7 mouse cellular contexts compared by ENCODE assay signal in genomic region chr10:81544296-81545160, GRCm38 (mm10). TPM values are rescaled to one million over a fixed set of nuclear protein-coding genes. Genes with fewer than 3 reads are reported as not detected.
DNase-seq lines count a peak whose midpoint lies in the region; ATAC-seq lines count a peak whose summit lies in the region.

No protein-coding gene starts in this region.

- H3K9me3 ChIP-seq in lung, embryonic 16.5 days (ENCODE audit: control insufficient read depth, low read length) = no peaks in the 10 kb centered on the region
- H3K9me3 ChIP-seq in embryonic facial prominence, embryonic 11.5 days (replicated peaks; ENCODE audit: control insufficient read depth, low read length) = no peaks in the 10 kb centered on the region
- H3K9me3 ChIP-seq in hindbrain, embryonic 15.5 days = no peaks in the 10 kb centered on the region
- H3K9me3 ChIP-seq in midbrain, embryonic 15.5 days = no peaks in the 10 kb centered on the region

- peak overlapping the region; percentile 96 for H3K4me2 ChIP-seq in lung, embryonic 16.5 days (ENCODE audit: low read depth, low read length)
- peak overlapping the region; percentile 84 for H3K4me2 ChIP-seq in embryonic facial prominence, embryonic 11.5 days (ENCODE audit: low read depth, low read length)
- peak overlapping the region; percentile 92 for H3K4me2 ChIP-seq in hindbrain, embryonic 15.5 days
- peak overlapping the region; percentile 82 for H3K4me2 ChIP-seq in midbrain, embryonic 15.5 days

- no peak for DNase-seq in lung, postnatal 25 days (ENCODE audit: low spot score)
- DNase-seq in embryonic facial prominence, embryonic 11.5 days (ENCODE audit: low spot score) = no peak
- no peak for DNase-seq in adrenal gland, postnatal 14 days
- no peak for DNase-seq in left cerebral cortex, adult 11 months (ENCODE audit: low spot score)

- ATAC-seq in lung, embryonic 16.5 days (ENCODE audit: low read depth) = peak; percentile 3; the same call in 1 of the 2 replicates
- no peak; the same call in 1 of the 2 replicates for ATAC-seq in embryonic facial prominence, embryonic 11.5 days (replicated peaks; ENCODE audit: insufficient number of reproducible peaks, low FRiP score, low TSS enrichment, low read depth)
- peak; percentile 4; the same call in 1 of the 2 replicates for ATAC-seq in hindbrain, embryonic 15.5 days (ENCODE audit: low FRiP score, low read depth)
- peak; percentile 37 for ATAC-seq in midbrain, embryonic 15.5 days (replicated peaks)

- H3K9ac ChIP-seq in lung, embryonic 16.5 days (ENCODE audit: low read length) = peak overlapping the region; percentile 93
- H3K9ac ChIP-seq in embryonic facial prominence, embryonic 11.5 days (replicated peaks; ENCODE audit: low read length) = peak overlapping the region; percentile 85
- H3K9ac ChIP-seq in hindbrain, embryonic 15.5 days = peak overlapping the region; percentile 79
- H3K9ac ChIP-seq in midbrain, embryonic 15.5 days = peak overlapping the region; percentile 77

- WGBS in lung, embryonic 16.5 days = under 1% methylated on average over 85 of the region's 93 CpGs
- under 1% methylated on average over 76 of the region's 93 CpGs for WGBS in embryonic facial prominence, embryonic 11.5 days
- WGBS in hindbrain, embryonic 15.5 days = under 1% methylated on average over 87 of the region's 93 CpGs
- WGBS in midbrain, embryonic 15.5 days = under 1% methylated on average over 80 of the region's 93 CpGs

- H3K4me3 ChIP-seq in lung, embryonic 16.5 days (ENCODE audit: low read length) = peak overlapping the region; percentile 93
- H3K4me3 ChIP-seq in embryonic facial prominence, embryonic 11.5 days (ENCODE audit: low read depth, low read length) = peak overlapping the region; percentile 75
- H3K4me3 ChIP-seq in hindbrain, embryonic 15.5 days = peak overlapping the region; percentile 88
- H3K4me3 ChIP-seq in midbrain, embryonic 15.5 days = peak overlapping the region; percentile 76

- H3K4me1 ChIP-seq in lung, embryonic 16.5 days (replicated peaks; ENCODE audit: control insufficient read depth, insufficient read depth, low read length) = peaks cover 31% of the 10 kb centered on the region
- peaks cover 5% of the 10 kb centered on the region for H3K4me1 ChIP-seq in embryonic facial prominence, embryonic 11.5 days (ENCODE audit: control insufficient read depth, insufficient read depth, low read length)
- H3K4me1 ChIP-seq in hindbrain, embryonic 15.5 days (replicated peaks) = peaks cover 40% of the 10 kb centered on the region
- peaks cover 37% of the 10 kb centered on the region for H3K4me1 ChIP-seq in midbrain, embryonic 15.5 days

- no peaks in the 10 kb centered on the region for H3K27me3 ChIP-seq in lung, embryonic 16.5 days (ENCODE audit: control insufficient read depth, insufficient read depth, low read depth, low read length)
- H3K27me3 ChIP-seq in embryonic facial prominence, embryonic 11.5 days (ENCODE audit: control insufficient read depth, insufficient read depth, low read length) = no peaks in the 10 kb centered on the region
- H3K27me3 ChIP-seq in hindbrain, embryonic 15.5 days = no peaks in the 10 kb centered on the region
- H3K27me3 ChIP-seq in midbrain, embryonic 15.5 days (replicated peaks) = no peaks in the 10 kb centered on the region

- H3K27ac ChIP-seq in lung, embryonic 16.5 days (ENCODE audit: low read length) = peak overlapping the region; percentile 60
- H3K27ac ChIP-seq in embryonic facial prominence, embryonic 11.5 days (replicated peaks; ENCODE audit: low read depth, low read length) = no peak overlapping the region; the same call in 1 of the 2 replicates
- H3K27ac ChIP-seq in hindbrain, embryonic 15.5 days (replicated peaks) = peak overlapping the region; percentile 89
- peak overlapping the region; percentile 89 for H3K27ac ChIP-seq in midbrain, embryonic 15.5 days

- 0 out of 2 replicates have a peak, but pooled peaks cover 5% of the 10 kb centered on the region for H3K36me3 ChIP-seq in lung, embryonic 16.5 days (ENCODE audit: control insufficient read depth, insufficient read depth, low read length)
- no peaks in the 10 kb centered on the region; the same call in 1 of the 2 replicates for H3K36me3 ChIP-seq in embryonic facial prominence, embryonic 11.5 days (replicated peaks; ENCODE audit: control insufficient read depth, insufficient read depth, low read depth, low read length)
- H3K36me3 ChIP-seq in hindbrain, embryonic 15.5 days = no peaks in the 10 kb centered on the region
- H3K36me3 ChIP-seq in midbrain, embryonic 15.5 days (replicated peaks) = no peaks in the 10 kb centered on the region

RNA-seq across cellular contexts. Expression of gene Gna11, which starts 0.5 kb away (rescaled TPM):
- polyA plus RNA-seq in lung, embryonic 16.5 days (2015; fragmentation: Nextera tagmentation; extraction: Ambion mirVana) = 68.7 and 70.9 TPM in 2 replicates
- 62.0 and 68.6 TPM in 2 replicates for polyA plus RNA-seq in embryonic facial prominence, embryonic 11.5 days (2014; fragmentation: Nextera tagmentation; extraction: Ambion mirVana)
- polyA plus RNA-seq in hindbrain, embryonic 15.5 days (2015; fragmentation: Nextera tagmentation; extraction: Ambion mirVana) = 94.3 and 109 TPM in 2 replicates
- polyA plus RNA-seq in midbrain, embryonic 15.5 days (2015; fragmentation: Nextera tagmentation; extraction: Ambion mirVana) = 100 and 101 TPM in 2 replicates
- total RNA-seq in adrenal gland, postnatal 14 days (2021) = 65.0 and 67.2 TPM in 2 replicates

RNA-seq across cellular contexts. Expression of gene Aes, which starts 14.8 kb away (rescaled TPM):
- 377 and 416 TPM in 2 replicates for polyA plus RNA-seq in lung, embryonic 16.5 days (2015; fragmentation: Nextera tagmentation; extraction: Ambion mirVana)
- polyA plus RNA-seq in embryonic facial prominence, embryonic 11.5 days (2014; fragmentation: Nextera tagmentation; extraction: Ambion mirVana) = 303 and 321 TPM in 2 replicates
- 820 and 884 TPM in 2 replicates for polyA plus RNA-seq in hindbrain, embryonic 15.5 days (2015; fragmentation: Nextera tagmentation; extraction: Ambion mirVana)
- polyA plus RNA-seq in midbrain, embryonic 15.5 days (2015; fragmentation: Nextera tagmentation; extraction: Ambion mirVana) = 802 and 851 TPM in 2 replicates
- total RNA-seq in adrenal gland, postnatal 14 days (2021) = 646 and 698 TPM in 2 replicates

RNA-seq across cellular contexts. Expression of gene Gna15, which starts 20.5 kb away (rescaled TPM):
- 1.8 and 2.2 TPM in 2 replicates for polyA plus RNA-seq in lung, embryonic 16.5 days (2015; fragmentation: Nextera tagmentation; extraction: Ambion mirVana)
- 0.77 and 0.92 TPM in 2 replicates for polyA plus RNA-seq in embryonic facial prominence, embryonic 11.5 days (2014; fragmentation: Nextera tagmentation; extraction: Ambion mirVana)
- 1.1 and 1.2 TPM in 2 replicates for polyA plus RNA-seq in hindbrain, embryonic 15.5 days (2015; fragmentation: Nextera tagmentation; extraction: Ambion mirVana)
- polyA plus RNA-seq in midbrain, embryonic 15.5 days (2015; fragmentation: Nextera tagmentation; extraction: Ambion mirVana) = 0.96 and 1.1 TPM in 2 replicates
- 0.85 and 1.9 TPM in 2 replicates for total RNA-seq in adrenal gland, postnatal 14 days (2021)

RNA-seq across cellular contexts. Expression of gene Tle2, which starts 29.8 kb away (rescaled TPM):
- 51.2 and 53.3 TPM in 2 replicates for polyA plus RNA-seq in lung, embryonic 16.5 days (2015; fragmentation: Nextera tagmentation; extraction: Ambion mirVana)
- 14.1 and 15.3 TPM in 2 replicates for polyA plus RNA-seq in embryonic facial prominence, embryonic 11.5 days (2014; fragmentation: Nextera tagmentation; extraction: Ambion mirVana)
- polyA plus RNA-seq in hindbrain, embryonic 15.5 days (2015; fragmentation: Nextera tagmentation; extraction: Ambion mirVana) = 46.6 and 46.9 TPM in 2 replicates
- 57.4 and 58.8 TPM in 2 replicates for polyA plus RNA-seq in midbrain, embryonic 15.5 days (2015; fragmentation: Nextera tagmentation; extraction: Ambion mirVana)
- total RNA-seq in adrenal gland, postnatal 14 days (2021) = 17.8 and 18.1 TPM in 2 replicates

RNA-seq across cellular contexts. Expression of gene S1pr4, which starts 44.6 kb away (rescaled TPM):
- polyA plus RNA-seq in lung, embryonic 16.5 days (2015; fragmentation: Nextera tagmentation; extraction: Ambion mirVana) = 2.8 and 4.1 TPM in 2 replicates
- polyA plus RNA-seq in embryonic facial prominence, embryonic 11.5 days (2014; fragmentation: Nextera tagmentation; extraction: Ambion mirVana) = 0.20 and 0.31 TPM in 2 replicates
- 0.83 and 0.86 TPM in 2 replicates for polyA plus RNA-seq in hindbrain, embryonic 15.5 days (2015; fragmentation: Nextera tagmentation; extraction: Ambion mirVana)
- 0.71 and 1.2 TPM in 2 replicates for polyA plus RNA-seq in midbrain, embryonic 15.5 days (2015; fragmentation: Nextera tagmentation; extraction: Ambion mirVana)
- 2.3 and 7.4 TPM in 2 replicates for total RNA-seq in adrenal gland, postnatal 14 days (2021)
